Mouse (Mus musculus): Measurements from ENCODE around the gene Myb.
"Not testable (repeated sequence)": the region's sequence is repeated elsewhere in the genome, so short reads cannot be mapped to it uniquely, and the experiment has no call there.

The Myb gene

DNA sequence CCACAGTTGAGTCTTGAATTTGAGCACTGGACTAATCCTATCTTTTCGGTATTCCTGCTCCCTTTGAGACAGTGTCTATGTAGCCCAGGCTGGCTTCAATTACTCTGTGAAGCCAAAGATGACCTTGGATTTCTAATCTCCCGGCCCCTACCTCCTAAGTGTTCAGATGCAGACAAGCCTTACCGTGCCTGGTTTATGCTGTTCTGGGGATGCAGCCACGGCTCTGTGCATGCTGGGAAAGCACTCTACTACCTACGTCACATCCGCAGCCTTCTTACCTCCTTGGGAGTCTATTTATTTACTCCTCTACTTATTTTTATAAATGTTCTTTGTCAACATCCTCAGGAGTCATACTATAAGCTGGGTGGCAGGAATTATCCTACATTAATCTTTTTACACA is 7.1 kb upstream of the Myb start:
- no peak for DNase-seq

GRCm38 (mm10) chr10:21167165-21167564 is 6.4 kb upstream of the Myb start:
- no peak for DNase-seq

DNA sequence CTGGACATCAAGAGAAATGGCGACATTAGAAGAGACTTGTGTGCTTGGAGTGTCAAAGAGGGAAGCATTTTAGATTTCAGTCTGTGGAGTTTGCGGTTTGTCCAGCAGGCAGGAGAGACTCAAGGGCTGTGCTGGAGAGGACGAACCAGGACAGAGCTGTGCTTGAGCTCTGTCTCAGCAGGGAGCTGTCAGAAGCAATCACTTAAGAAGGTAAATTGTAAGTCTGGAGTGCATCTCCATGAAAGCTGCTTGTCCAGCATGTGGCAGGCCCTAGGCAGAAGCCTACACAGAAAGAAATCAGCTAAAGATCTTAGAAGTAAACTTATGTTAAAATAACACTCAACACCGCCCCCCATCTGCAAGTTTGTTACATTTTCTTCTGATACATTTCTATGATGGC is 4.6 kb upstream of the Myb start:
- DNase-seq: no peak

DNA sequence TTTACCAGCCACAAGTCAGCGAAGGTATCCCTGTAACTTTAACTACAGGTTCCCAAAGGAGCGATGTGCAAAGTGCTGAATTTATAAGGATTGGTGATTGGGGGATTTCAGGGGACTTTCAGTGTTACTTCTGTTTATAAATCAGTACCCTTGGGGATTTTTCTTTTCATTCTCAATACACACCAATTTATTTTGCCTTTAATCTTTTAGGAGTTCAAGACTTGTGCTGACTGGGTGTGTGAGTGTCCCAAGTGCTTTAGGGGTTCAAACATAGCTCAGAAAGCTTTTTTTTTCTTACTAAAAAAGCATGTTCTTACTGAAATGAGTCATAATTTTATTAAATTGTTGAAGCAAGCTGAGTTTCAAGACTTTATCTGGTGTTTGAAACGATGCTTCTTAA is 1.3 kb upstream of the Myb start:
- DNase-seq: no peak

DNA sequence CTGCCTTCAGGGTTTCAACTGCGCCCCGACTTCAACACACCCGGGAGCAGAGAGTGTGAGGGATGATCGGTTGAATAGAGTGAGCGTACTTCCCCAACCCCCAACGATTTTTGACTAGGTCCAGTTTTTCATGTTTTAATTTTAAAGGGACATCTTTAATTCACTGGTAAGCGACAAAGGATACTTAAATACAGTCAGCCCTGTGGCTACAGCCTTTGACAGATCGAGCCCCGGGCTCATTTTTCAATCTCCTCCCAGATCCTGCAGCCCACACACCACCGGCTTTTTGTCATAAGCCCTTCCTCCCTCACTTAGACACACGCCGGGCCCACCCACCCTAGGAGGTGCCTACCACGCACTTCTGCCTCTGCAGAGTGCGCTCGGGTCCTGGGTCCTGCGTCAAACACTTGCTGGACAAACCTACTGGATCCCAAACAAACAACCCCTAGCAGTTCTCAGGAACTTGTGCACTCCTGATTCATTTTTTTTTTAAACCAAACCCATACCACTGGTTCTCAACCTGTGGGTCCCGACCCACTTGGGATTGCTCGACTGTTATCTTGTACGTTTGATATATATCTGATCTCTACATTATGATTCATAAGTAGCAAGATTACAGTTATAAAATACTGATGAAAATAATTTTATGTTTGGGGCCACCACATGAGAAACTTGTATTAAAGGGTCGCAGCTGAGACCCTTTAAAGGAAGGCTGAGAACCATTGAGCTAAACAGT is 743 bp upstream of the Myb start:
- peak; percentile 87 for DNase-seq

GRCm38 (mm10) chr10:21159697-21160394 is 938 bp downstream of the Myb start:
- peak; percentile 72 for DNase-seq

DNA sequence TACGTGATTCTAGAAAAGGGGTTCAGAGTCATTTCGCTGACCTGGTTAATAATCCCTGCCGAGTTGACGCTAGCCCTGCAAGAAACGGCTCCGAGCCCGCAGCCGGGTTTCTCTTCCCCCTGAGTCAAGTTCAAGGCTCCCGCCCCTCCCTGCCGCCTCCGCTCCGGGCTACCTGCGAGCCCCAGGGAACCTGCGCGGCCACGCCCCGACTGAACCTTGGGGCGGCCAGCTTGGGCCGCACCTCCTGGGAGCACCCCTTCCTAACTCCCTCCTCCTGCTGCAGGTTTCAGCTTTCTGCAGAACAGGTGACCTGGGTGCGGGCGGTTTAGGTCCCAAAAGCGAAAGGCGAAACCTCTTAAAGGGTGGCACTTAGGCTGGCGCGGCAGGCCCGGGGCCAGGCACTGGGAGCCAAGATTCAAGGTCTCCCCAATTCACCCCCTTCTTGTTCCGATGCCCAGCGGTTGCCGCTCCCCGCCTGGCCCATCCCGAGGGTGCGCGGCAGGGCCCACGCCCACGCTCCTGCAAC is 1.8 kb downstream of the Myb start:
- DNase-seq: peak; percentile 88

DNA sequence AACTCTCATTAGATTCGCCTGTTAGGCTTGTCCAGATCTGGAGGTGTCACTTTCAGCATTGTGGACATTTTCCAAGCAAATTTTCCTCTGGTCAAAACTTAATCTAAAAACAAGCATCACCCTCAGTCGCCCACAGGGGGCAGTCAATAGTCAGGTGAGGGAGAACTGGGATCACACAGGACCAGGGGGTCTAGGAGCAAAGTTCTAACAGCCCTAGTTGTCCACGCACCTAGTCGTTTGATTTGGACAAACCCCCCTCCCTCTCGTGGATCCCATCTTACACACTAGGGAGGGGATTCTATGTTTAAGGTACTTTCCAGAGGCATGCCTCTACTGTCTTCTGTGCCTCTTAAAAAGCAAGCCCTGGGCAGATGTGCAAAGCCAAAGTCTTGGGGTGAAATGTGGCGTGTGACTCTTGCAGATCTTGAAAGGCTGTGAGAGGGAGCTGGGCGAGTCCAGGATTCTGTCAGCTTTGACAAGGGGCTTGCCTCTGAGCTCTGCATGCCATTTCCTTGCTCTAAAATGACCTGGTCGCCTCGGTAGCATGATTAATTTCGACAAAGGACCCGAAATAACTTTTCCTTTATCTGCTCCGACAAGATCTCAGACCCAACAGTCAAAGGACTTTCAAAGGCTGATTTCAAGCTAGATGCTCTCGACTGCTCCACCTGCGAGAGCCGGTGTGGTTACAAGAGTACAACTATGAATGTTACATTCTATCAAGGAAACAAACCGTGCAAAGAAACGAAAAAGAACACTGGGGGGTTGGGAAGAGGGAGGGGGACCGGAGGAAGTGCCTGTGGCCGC is 2.5 kb downstream of the Myb start:
- peak; percentile 86 for DNase-seq

- peak; percentile 39 for DNase-seq
Measured at GRCm38 (mm10) chr10:21156953-21157499, 3.8 kb downstream of the Myb start.

DNA sequence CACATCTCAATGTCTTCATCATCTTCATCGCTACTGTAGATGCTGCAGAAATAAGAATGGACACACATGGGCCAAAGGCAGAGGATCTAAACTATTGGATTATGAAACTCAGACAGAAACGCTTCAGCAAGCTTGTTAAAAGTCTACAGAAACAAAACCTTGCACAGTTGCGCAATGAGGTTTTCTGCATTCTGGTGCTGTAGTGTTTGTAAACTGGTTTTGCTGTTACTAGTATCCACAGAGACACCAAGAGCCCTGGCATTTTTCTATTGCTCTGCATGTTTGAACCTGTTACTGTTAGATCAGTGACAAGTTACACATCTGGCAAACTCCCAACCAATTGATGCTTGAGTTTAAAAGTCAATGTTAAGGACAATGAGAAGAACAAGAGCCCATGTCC is 4.4 kb downstream of the Myb start:
- no peak for DNase-seq

DNA sequence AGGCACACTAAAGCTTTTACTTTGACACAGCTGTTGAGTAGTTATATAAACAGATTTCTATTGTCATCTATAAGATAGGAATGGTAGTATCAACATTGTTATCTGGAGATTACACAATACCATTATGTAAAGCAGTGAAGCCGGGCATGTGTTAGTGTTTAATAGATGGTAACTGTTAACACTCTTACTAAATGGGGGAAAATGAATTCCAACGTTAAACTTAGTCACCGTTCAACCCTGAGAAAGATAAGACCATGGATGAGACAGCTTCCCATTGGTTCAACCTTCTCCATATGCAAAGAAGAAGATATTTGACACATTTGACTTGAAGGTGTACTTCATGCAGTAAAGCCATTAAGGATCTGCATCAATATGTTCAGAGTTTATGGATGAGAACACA is 5.9 kb downstream of the Myb start:
- no peak for DNase-seq

- DNase-seq: no peak
Measured at GRCm38 (mm10) chr10:21153433-21153832, 7.4 kb downstream of the Myb start.

GRCm38 (mm10) chr10:21152812-21153211 is 8.0 kb downstream of the Myb start:
- DNase-seq: no peak

DNA sequence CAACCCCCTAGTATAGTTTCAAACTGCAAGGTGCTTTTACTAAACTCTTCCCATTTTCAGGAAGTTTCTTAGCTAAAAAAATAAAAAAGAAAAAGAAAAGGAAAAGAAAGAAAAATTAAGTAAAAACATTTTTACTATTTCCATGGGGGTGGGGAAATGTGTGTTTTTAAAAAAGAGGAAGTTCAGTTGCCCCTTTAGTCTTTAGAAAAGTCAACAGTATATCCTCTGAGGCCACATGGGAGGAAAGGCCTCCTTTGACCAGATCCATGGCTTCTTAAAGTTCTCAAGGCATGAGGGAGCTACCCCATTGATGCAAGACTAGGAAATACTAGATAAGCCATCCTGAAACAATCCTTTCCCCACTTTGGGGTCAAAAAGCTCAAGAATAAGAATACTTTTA is 9.5 kb downstream of the Myb start:
- DNase-seq: no peak

DNA sequence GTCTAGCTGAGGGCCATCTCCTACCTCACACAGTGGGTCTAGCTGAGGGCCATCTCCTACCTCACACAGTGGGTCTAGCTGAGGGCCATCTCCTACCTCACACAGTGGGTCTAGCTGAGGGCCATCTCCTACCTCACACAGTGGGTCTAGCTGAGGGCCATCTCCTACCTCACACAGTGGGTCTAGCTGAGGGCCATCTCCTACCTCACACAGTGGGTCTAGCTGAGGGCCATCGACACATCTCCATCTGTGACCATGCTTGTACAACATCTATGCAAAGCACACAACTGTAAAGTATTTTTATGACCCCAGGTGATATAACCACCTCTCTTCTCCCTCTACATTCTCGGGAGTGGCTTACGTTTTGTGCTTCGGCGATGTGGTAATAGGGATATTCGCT is 10.8 kb downstream of the Myb start:
- not testable (repeated sequence) for DNase-seq

GRCm38 (mm10) chr10:21146719-21147118 is 14.1 kb downstream of the Myb start:
- no peak for DNase-seq

DNA sequence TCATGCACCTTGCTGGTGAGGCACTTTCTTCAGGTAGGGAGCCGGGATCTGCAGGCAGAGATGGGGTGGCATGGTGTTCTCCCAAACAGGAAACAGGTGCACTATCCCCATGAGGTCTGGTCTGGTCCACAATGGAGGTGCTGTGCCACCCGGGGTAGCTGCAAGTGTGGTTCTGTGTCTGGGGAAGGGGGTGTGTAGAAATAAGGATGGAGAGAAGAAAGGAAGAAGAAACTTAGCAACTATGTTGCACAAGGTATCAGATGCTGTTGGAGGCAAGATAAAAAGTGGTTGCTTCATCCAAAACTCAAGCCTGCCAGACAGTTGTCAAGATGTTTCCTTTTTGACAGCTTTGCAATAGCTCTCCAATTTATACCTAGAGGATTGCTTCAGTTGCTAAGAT is 14.5 kb downstream of the Myb start:
- DNase-seq: no peak

GRCm38 (mm10) chr10:21144627-21145504 is 15.9 kb downstream of the Myb start:
- DNase-seq: no peak

GRCm38 (mm10) chr10:21135297-21135696 is 25.5 kb downstream of the Myb start:
- no peak for DNase-seq

- DNase-seq: no peak
Measured at GRCm38 (mm10) chr10:21130901-21131493, 29.8 kb downstream of the Myb start.

- no peak for DNase-seq
Measured at GRCm38 (mm10) chr10:21128086-21128611, 32.6 kb downstream of the Myb start.

DNA sequence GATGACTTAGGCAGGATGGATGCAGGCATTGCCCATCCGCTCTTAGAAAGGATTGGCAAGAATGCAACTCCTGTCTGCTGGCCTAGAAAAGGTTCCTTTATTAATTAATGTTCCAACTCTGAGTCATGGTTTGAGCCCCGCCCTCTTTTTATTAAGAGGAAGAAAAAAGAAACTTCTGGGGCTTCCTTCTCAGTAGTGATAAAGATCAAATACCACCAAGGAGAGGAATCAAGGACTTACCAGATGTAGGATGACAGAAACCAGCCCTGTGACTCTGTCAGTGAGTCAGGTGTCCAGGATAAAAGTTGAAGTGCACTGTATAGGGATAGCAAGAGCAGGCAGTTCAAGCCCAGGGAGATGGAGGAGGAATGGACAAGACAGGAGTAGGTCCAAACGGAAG is 42.4 kb downstream of the Myb start:
- DNase-seq: no peak

All from thymus, postnatal 14 days (tissue).